Mouse (Mus musculus): ENCODE data around the gene Gprasp1.
"Not testable (repeated sequence)": the region's sequence is repeated elsewhere in the genome, so short reads cannot be mapped to it uniquely, and the experiment has no call there.

GRCm38 (mm10) chrX:135745376-135745775, 2.8 kb downstream of the Gprasp1 start:
- TF ChIP-seq CTCF (IDR thresholded peaks at IDR 0.05; ENCODE audit: low read depth, low read length); POLR2A (IDR thresholded peaks at IDR 0.05; ENCODE audit: borderline replicate concordance, low read depth, low read length): not testable (repeated sequence)

All from bone marrow macrophage, adult 2 months (primary cell).